Mouse (Mus musculus) lung, postnatal 0 days (tissue): Measurements from ENCODE around the gene Melk.

Experiments
- CTCF ChIP-seq: IDR thresholded peaks from 2 replicates; pipeline ENCODE4 v1.5.1; 2016; ENCODE audit warnings: antibody characterized with exemption, mild to moderate bottlenecking
- EP300 ChIP-seq: IDR thresholded peaks from 2 replicates; pipeline ENCODE4 v1.6.1; 2016; ENCODE audit warnings: antibody characterized with exemption, mild to moderate bottlenecking, control low read depth

- TF ChIP-seq CTCF (no peak), EP300 (no peak)
Observed at GRCm38 (mm10) chr4:44265500-44265899, 35.2 kb upstream of the Melk start.
